Mouse (Mus musculus) intestine, embryonic 16.5 days (tissue): Measurements from ENCODE around the gene Med20. TPM values are rescaled to one million over a fixed set of nuclear protein-coding genes. Genes with fewer than 3 reads are reported as not detected.
"Not testable (repeated sequence)": the region's sequence is repeated elsewhere in the genome, so short reads cannot be mapped to it uniquely, and the experiment has no call there.

Experiments
- ATAC-seq: fragments of 200-750 bp; cut with Nextera tagmentation; 2 replicates; pipeline ENCODE4 v1.8.0; 2017; ENCODE audit warnings: moderate TSS enrichment, moderate library complexity
- H3K27ac ChIP-seq: fragments of 300-500 bp; sonication (generic); 2 replicates; pipeline ENCODE4 v1.5.1; 2014; ENCODE audit warnings: mild to moderate bottlenecking, low read length
- H3K27me3 ChIP-seq: fragments of 300-500 bp; sonication (generic); replicated peaks from 2 replicates; pipeline ENCODE4 v1.6.1; 2014; ENCODE audit warnings: low read length, control low read depth, mixed read lengths; ENCODE audit not compliant: control insufficient read depth, insufficient read depth
- H3K36me3 ChIP-seq: fragments of 300-500 bp; sonication (generic); 2 replicates; pipeline ENCODE4 v1.6.1; 2014; ENCODE audit warnings: low read length, control low read depth; ENCODE audit not compliant: control insufficient read depth, insufficient read depth
- H3K4me1 ChIP-seq: fragments of 300-500 bp; sonication (generic); 2 replicates; pipeline ENCODE4 v1.6.1; 2014; ENCODE audit warnings: low read length, control low read depth, mixed read lengths; ENCODE audit not compliant: control insufficient read depth, insufficient read depth
- H3K4me2 ChIP-seq: fragments of 300-500 bp; sonication (generic); 2 replicates; pipeline ENCODE4 v1.6.1; 2014; ENCODE audit warnings: low read depth, low read length, control low read depth
- H3K4me3 ChIP-seq: fragments of 300-500 bp; sonication (generic); 2 replicates; pipeline ENCODE4 v1.5.1; 2014; ENCODE audit warnings: mild to moderate bottlenecking, low read length
- H3K9ac ChIP-seq: fragments of 300-500 bp; sonication (generic); 2 replicates; pipeline ENCODE4 v1.6.1; 2014; ENCODE audit warnings: low read depth, low read length
- H3K9me3 ChIP-seq: fragments of 300-500 bp; sonication (generic); 2 replicates; pipeline ENCODE4 v1.6.1; 2016; ENCODE audit warnings: low read length, control low read depth; ENCODE audit not compliant: control insufficient read depth
- WGBS: fragments of 180-500 bp; shearing (Covaris S2); extraction: QIAGEN DNeasy Blood & Tissue Kit; methylation state at CpG from one replicate; pipeline ENCODE4 v1.1.7; 2014; 5-methylcytosine and 5-hydroxymethylcytosine counted together
- polyA plus RNA-seq: library from polyadenylated mRNA; unstranded; fragments of >200 nt; fragmentation: Nextera tagmentation; extraction: Ambion mirVana; gene quantifications from 2 replicates; pipeline ENCODE4 v1.2.1, GENCODE M21; 2015

Med20 gene
- polyA plus RNA-seq, 1 experiment from 2014 or later: 41.4 TPM

DNA sequence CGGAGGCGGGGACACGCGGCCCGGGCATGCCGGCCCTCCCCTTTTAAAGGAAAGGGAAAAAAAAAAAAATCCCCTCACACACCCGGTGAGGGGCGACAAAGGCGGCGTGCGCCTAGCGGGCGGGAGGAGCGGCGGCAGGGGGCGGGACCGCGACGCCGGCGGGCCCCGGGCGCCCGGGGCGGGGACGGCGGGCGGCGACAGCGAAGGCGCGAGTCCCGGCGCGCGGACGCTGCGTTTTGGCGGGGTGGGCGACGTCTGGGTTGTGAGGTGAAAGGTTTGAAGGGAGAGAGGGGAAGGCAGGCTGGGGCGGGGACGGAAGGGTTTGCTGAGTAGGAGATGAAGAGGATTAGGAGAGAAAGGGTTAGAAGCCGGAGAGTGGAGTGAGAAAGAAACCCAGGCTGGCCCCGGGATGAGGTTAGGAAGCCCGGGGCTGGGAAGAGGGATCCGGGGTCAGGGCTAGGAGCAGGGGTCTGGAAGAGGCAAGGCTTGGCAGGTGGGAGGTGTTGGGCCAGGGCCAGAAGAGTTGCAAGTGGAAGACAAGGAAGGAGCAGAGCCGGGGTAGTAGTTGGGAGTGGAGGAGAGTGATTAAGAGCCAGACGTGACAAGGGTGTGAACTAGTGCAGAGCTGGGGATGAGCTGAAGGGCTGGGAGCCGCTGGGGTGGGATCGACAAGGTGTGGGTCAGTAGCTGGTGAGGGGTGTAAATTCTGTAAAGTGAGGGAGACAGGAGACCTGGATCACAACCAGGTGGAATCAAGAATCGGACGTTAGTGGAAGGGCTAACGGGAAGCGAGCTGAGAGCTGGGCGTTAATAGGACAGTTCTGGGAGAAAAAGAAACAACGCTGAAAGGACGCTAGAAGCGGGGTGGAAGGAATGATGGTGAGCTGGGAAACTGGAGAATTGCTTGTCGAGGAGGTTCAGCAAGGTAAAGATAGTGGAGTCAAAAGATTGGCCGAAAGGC is 18.6 kb downstream of the Med20 start:
- peak; percentile 45 for ATAC-seq
- no peaks in the 10 kb centered on the region for H3K36me3 ChIP-seq
- WGBS: under 1% methylated on average over 60 of the region's 61 CpGs
- peaks cover 8% of the 10 kb centered on the region for H3K4me1 ChIP-seq
- H3K9me3 ChIP-seq: no peaks in the 10 kb centered on the region
- no peaks in the 10 kb centered on the region for H3K27me3 ChIP-seq
- H3K27ac ChIP-seq: peak overlapping the region; percentile 94
- H3K4me2 ChIP-seq: peak overlapping the region; percentile 84
- H3K4me3 ChIP-seq: peak overlapping the region; percentile 72
- H3K9ac ChIP-seq: peak overlapping the region; percentile 68

- Histone ChIP-seq H3K9ac (peak within 1 kb of the TSS; percentile 68), H3K36me3 (no peaks in the 10 kb centered on the region), H3K4me1 (peaks cover 8% of the 10 kb centered on the region), H3K4me2 (peak within 1 kb of the TSS; percentile 84), H3K27me3 (no peaks in the 10 kb centered on the region), H3K27ac (peak within 1 kb of the TSS; percentile 94), H3K4me3 (peak within 1 kb of the TSS; percentile 72), H3K9me3 (no peaks in the 10 kb centered on the region)
- WGBS: 2% methylated on average over 3 of the region's 3 CpGs
- no peak for ATAC-seq
Observed at GRCm38 (mm10) chr17:47630678-47631065, 19.3 kb downstream of the Med20 start, which contains the start of gene Usp49. Usp49 (plus strand) TSS chr17:47630690.

DNA sequence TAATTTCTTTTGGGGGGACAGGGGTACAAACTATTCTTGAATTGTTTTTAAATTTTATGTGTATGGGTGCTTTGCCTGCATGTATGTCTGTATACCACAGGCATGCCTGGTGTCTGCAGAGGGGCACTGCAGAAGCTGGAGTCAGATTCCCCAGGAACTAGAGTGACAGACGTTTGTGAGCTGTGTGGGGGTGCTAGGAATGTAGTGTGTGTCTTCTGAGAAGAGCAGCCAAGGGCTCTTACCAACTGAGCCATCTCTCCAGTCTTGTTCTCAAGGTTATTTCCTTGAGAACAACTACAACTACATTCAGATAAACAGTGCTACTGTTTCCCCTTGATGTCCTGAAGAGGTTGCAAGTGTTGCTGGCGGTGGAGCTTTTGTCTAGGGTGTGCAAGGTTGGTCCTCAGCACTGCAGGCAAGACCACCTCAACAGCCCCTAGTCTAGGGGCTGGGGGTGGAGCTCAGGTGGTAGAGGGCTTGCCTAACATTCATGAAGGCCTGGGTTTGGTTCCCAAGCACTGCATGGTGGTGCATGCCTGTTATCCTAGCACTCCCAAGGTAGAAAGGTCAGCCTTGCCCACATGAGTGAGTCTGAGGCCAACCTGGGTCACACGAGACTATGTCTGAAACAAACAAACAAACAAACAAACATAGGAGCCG is 20.9 kb downstream of the Med20 start:
- 61% methylated on average over 4 of the region's 4 CpGs for WGBS
- Histone ChIP-seq H3K4me3 (no peak overlapping the region), H3K4me2 (no peak overlapping the region), H3K27me3 (no peaks in the 10 kb centered on the region), H3K9ac (no peak overlapping the region), H3K36me3 (no peaks in the 10 kb centered on the region), H3K9me3 (no peaks in the 10 kb centered on the region), H3K27ac (0 out of 2 replicates have a peak overlapping the region, but pooled peaks have one; percentile 16), H3K4me1 (peaks cover 8% of the 10 kb centered on the region)
- no peak for ATAC-seq

DNA sequence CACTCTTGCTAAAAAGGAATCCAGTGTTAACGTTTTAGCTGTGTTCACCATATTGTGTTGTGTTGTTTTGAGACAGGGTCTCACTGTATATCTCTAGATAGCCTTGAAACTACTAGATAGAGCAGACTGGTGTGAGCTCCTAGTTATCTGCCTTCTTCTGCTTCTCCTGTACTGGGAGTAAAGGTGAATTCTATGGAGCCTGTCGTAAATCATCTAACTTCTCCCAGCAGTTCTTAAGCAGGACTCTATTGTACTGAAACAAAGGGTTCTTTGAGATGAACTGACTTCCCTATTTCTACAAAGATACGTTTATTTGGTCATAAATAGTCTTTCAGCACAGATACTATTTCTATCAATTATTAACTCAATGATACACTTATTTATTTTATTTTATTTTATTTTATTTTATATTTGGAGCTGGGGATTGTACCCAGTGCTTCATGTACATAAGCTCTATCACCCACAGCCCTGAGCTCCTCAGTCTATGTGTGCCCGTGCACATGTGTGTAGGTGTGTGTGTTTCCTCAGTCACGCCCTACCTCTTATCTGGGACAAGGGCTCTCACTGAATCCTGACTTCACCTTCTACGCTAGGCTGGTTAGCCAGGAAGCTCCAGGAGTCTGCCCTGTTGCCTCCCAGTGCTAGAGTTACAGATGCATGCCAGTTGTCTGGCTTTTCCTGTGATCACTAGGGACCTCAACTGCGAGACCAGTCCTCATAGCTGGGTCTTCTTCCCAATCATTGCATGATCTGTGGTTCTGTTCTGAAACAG is 22.8 kb downstream of the Med20 start:
- ATAC-seq: peak; percentile 83
- no peaks in the 10 kb centered on the region for H3K27me3 ChIP-seq
- H3K4me1 ChIP-seq: peaks cover 8% of the 10 kb centered on the region; the same call in 1 of the 2 replicates
- H3K9me3 ChIP-seq: no peaks in the 10 kb centered on the region
- no peaks in the 10 kb centered on the region for H3K36me3 ChIP-seq
- H3K27ac ChIP-seq: peak overlapping the region; percentile 75
- H3K4me3 ChIP-seq: no peak overlapping the region
- 54% methylated on average over 7 of the region's 7 CpGs for WGBS
- peak overlapping the region; percentile 34 for H3K4me2 ChIP-seq
- peak overlapping the region; percentile 21; the same call in 1 of the 2 replicates for H3K9ac ChIP-seq

DNA sequence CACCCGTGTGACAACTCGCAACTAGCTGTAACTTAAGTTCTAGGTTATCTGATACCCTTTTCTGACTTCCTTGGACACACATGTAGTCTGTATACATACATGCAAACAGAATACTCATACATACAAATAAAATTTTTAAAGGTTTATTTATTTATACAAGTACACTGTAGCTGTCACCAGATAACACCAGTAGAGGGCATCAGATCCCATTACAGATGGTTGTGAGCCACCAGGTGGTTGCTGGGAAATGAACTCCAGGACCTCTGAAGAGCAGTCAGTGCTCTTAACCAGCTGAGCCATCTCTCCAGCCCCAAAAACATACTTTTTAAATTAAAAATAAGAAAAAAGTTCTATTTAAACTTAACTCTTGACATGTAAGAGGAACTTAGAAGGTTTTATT is 31.6 kb downstream of the Med20 start:
- 83% methylated on average over 2 of the region's 2 CpGs for WGBS
- no peak for ATAC-seq
- H3K27ac ChIP-seq: no peak overlapping the region
- H3K36me3 ChIP-seq: no peaks in the 10 kb centered on the region
- no peak overlapping the region for H3K9ac ChIP-seq
- no peak overlapping the region for H3K4me3 ChIP-seq
- no peaks in the 10 kb centered on the region for H3K27me3 ChIP-seq
- no peaks in the 10 kb centered on the region for H3K4me1 ChIP-seq
- no peak overlapping the region for H3K4me2 ChIP-seq
- no peaks in the 10 kb centered on the region for H3K9me3 ChIP-seq

DNA sequence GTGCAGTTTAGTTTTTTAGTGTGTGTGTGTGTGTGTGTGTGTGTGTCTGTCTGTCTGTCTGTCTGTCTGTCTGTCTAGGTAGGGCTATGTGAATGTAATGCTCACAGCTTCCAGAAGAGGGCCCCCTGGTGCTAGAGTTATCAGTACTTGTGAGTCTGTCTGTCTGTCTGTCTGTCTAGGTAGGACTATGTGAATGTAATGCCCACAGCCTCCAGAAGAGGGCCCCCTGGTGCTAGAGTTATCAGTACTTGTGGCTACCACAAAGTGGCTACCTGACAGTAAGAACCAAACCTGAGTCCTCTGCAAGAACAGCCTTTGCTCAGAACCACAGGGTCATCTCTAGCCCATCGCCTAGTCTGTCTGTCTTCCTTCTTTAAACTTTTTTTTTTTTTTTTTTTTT is 35.3 kb downstream of the Med20 start:
- H3K27ac ChIP-seq: no peak overlapping the region
- no peaks in the 10 kb centered on the region for H3K36me3 ChIP-seq
- no peaks in the 10 kb centered on the region for H3K27me3 ChIP-seq
- H3K4me3 ChIP-seq: no peak overlapping the region
- H3K4me1 ChIP-seq: no peaks in the 10 kb centered on the region
- no peaks in the 10 kb centered on the region for H3K9me3 ChIP-seq
- H3K9ac ChIP-seq: no peak overlapping the region
- no peak for ATAC-seq
- WGBS: 90% methylated on average over 1 of the region's 1 CpGs
- H3K4me2 ChIP-seq: no peak overlapping the region

DNA sequence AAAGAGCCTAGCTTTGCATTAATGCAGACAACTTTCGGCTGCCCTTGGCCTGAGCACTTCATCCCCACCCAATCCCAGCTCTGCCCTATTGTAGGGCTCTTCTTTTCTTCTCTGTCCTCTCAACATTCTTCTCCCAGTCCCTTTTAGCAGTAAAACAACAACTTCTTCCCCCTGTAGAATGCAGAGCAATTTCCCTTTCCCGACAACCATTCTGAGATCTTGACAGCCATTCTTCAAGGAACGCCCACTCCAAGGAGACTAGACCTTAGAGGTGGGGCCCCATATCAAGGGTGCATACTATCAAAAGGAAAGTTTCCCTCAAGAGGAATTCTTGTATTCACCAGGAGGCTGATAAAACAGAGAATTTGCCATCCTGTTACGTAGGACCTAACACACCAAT is 37.6 kb downstream of the Med20 start:
- ATAC-seq: no peak
- Histone ChIP-seq H3K9me3 (no peaks in the 10 kb centered on the region), H3K27me3 (no peaks in the 10 kb centered on the region), H3K4me2 (no peak overlapping the region), H3K36me3 (no peaks in the 10 kb centered on the region), H3K27ac (no peak overlapping the region), H3K4me1 (no peaks in the 10 kb centered on the region), H3K4me3 (no peak overlapping the region), H3K9ac (no peak overlapping the region)
- WGBS: 73% methylated on average over 4 of the region's 4 CpGs

DNA sequence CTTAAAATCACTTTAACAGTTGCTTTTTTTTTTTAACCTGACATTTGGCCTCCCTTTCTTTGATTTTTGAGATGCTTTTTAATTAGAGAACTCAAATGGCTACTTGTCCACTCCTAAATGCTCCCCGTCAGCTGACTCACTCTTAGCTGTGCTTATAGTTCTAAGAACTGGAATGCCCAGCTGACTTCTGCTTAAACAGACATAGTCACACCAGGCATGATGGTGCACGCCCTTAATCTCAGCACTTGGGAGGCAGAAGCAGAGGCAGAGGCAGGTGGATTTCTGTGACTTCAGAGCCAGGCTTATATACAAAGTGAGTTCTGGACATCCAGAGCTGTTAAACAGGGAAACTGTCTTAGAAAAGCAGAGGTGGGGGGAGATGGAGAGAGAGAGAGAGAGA is 40.6 kb downstream of the Med20 start:
- Histone ChIP-seq H3K9ac (no peak overlapping the region), H3K27ac (no peak overlapping the region), H3K27me3 (no peaks in the 10 kb centered on the region), H3K9me3 (no peaks in the 10 kb centered on the region), H3K4me2 (no peak overlapping the region), H3K4me3 (no peak overlapping the region), H3K36me3 (no peaks in the 10 kb centered on the region), H3K4me1 (peaks cover 2% of the 10 kb centered on the region; the same call in 1 of the 2 replicates)
- ATAC-seq: no peak
- 85% methylated on average over 2 of the region's 2 CpGs for WGBS

- ATAC-seq, H3K27ac ChIP-seq, H3K4me1 ChIP-seq, H3K9ac ChIP-seq, H3K36me3 ChIP-seq, H3K27me3 ChIP-seq, H3K4me2 ChIP-seq, H3K4me3 ChIP-seq, H3K9me3 ChIP-seq: not testable (repeated sequence)
- WGBS: 95% methylated on average over 8 of the region's 8 CpGs
Observed at GRCm38 (mm10) chr17:47654346-47654745, 43.0 kb downstream of the Med20 start.
